Comparison of ENCODE assay signal across 28 mouse cellular contexts in genomic region chr5:17848267-17848666, GRCm38 (mm10). TPM values are rescaled to one million over a fixed set of nuclear protein-coding genes. Genes with fewer than 3 reads are reported as not detected.
DNase-seq lines count a peak whose midpoint lies in the region; ATAC-seq and TF ChIP-seq lines count a peak whose summit lies in the region.
"Had no signal": no experiment of that assay in that cellular context is flagged by ENCODE, and none has a peak within 500 bp of the region (broad histone marks: within the 10 kb centered on the region; RNA-seq: fewer than 3 reads in every experiment).

No protein-coding gene starts in this region.

- no peaks in the 10 kb centered on the region for H3K9me3 ChIP-seq in heart, embryonic 15.5 days (replicated peaks)
- no peaks in the 10 kb centered on the region for H3K9me3 ChIP-seq in forebrain, embryonic 12.5 days
- H3K9me3 ChIP-seq: embryonic facial prominence, embryonic 13.5 days; G1E; kidney, embryonic 15.5 days; limb, embryonic 12.5 days; stomach, embryonic 15.5 days had no signal

- no peak for ATAC-seq in heart, embryonic 15.5 days (replicated peaks; ENCODE audit: insufficient number of reproducible peaks, insufficient read depth, low FRiP score, low read depth)
- no peak for ATAC-seq in forebrain, embryonic 12.5 days (ENCODE audit: low FRiP score)
- ATAC-seq: forebrain, postnatal 0 days; midbrain, embryonic 16.5 days had no signal

- H3K4me1 ChIP-seq in heart, embryonic 15.5 days (replicated peaks), result peaks cover 17% of the 10 kb centered on the region; the same call in 1 of the 2 replicates
- peaks cover 10% of the 10 kb centered on the region for H3K4me1 ChIP-seq in lung, adult 2 months (ENCODE audit: control insufficient read depth, insufficient read depth, low read length)
- H3K4me1 ChIP-seq in forebrain, embryonic 12.5 days, result no peaks in the 10 kb centered on the region
- H3K4me1 ChIP-seq: embryonic facial prominence, embryonic 13.5 days; kidney, embryonic 15.5 days; limb, embryonic 12.5 days; stomach, embryonic 15.5 days had no signal

- no peaks in the 10 kb centered on the region for H3K27me3 ChIP-seq in heart, embryonic 15.5 days
- H3K27me3 ChIP-seq in forebrain, embryonic 12.5 days, result no peaks in the 10 kb centered on the region
- H3K27me3 ChIP-seq: embryonic facial prominence, embryonic 13.5 days; kidney, embryonic 15.5 days; limb, embryonic 12.5 days; stomach, embryonic 15.5 days had no signal

- H3K27ac ChIP-seq in gastrocnemius, adult 2 months, result peak overlapping the region; percentile 77
- peak overlapping the region; percentile 46; the same call in 1 of the 2 replicates for H3K27ac ChIP-seq in heart, embryonic 15.5 days
- H3K27ac ChIP-seq in forebrain, embryonic 12.5 days, result no peak overlapping the region
- H3K27ac ChIP-seq: embryonic facial prominence, embryonic 13.5 days; hindbrain, embryonic 14.5 days; kidney, embryonic 15.5 days; layer of hippocampus, adult 2 months; left cerebral cortex, adult 2 months; limb, embryonic 12.5 days; stomach, embryonic 15.5 days had no signal

- no peaks in the 10 kb centered on the region for H3K36me3 ChIP-seq in heart, embryonic 15.5 days
- H3K36me3 ChIP-seq in forebrain, embryonic 12.5 days (replicated peaks), result no peaks in the 10 kb centered on the region
- H3K36me3 ChIP-seq: embryonic facial prominence, embryonic 13.5 days; G1E; kidney, embryonic 15.5 days; limb, embryonic 12.5 days; stomach, embryonic 15.5 days had no signal

- H3K9ac ChIP-seq in heart, embryonic 15.5 days, result no peak overlapping the region
- no peak overlapping the region for H3K9ac ChIP-seq in forebrain, embryonic 12.5 days
- H3K9ac ChIP-seq: embryonic facial prominence, embryonic 13.5 days; forebrain, postnatal 0 days; hindbrain, embryonic 14.5 days; kidney, embryonic 15.5 days; limb, embryonic 12.5 days; stomach, embryonic 15.5 days had no signal

- no peak for TF ChIP-seq POLR2A in lung, adult 2 months (IDR thresholded peaks at IDR 0.05; ENCODE audit: borderline replicate concordance, extremely low read depth, low read depth, low read length)

- peak overlapping the region; percentile 68 for H3K4me3 ChIP-seq in gastrocnemius, adult 2 months
- H3K4me3 ChIP-seq in heart, embryonic 15.5 days, result peak overlapping the region; percentile 22; the same call in 1 of the 2 replicates
- H3K4me3 ChIP-seq in lung, adult 2 months (replicated peaks; ENCODE audit: extremely low read depth, low read depth, low read length), result peak overlapping the region; percentile 66
- H3K4me3 ChIP-seq in forebrain, embryonic 12.5 days (replicated peaks), result no peak overlapping the region
- H3K4me3 ChIP-seq: embryonic facial prominence, embryonic 13.5 days; kidney, embryonic 15.5 days; layer of hippocampus, adult 2 months; left cerebral cortex, adult 2 months; limb, embryonic 12.5 days; stomach, embryonic 15.5 days had no signal

- DNase-seq in gastrocnemius, adult 2 months, result no peak
- DNase-seq in gastrocnemius, postnatal 4 days (ENCODE audit: low spot score in 2 of 2), result no peak
- DNase-seq in heart, adult 9 months (ENCODE audit: low spot score in 2 of 2), result no peak
- no peak for DNase-seq in lung, adult 2 months
- DNase-seq in lung, postnatal 36 days, result no peak
- DNase-seq: adrenal gland, adult 8-10 months; cerebellum, adult 11 months; cerebellum, adult 9-10 months; forebrain, postnatal 0 days; gastrocnemius, postnatal 10 days; kidney, adult 11 months; kidney, postnatal 36 days; lung, postnatal 14 days; right cerebral cortex, postnatal 25 days had no signal

- intact Hi-C loops in gastrocnemius, adult 2 months (cut with DNase I), result loop anchor here (5.0 kb wide), 1 partner anchor 34 kb away; no protein-coding TSS in a partner anchor

- 87% methylated on average over 1 of the region's 1 CpGs for WGBS in heart, embryonic 15.5 days
- 56% methylated on average over 1 of the region's 1 CpGs for WGBS in lung, adult 2 months
- WGBS in forebrain, embryonic 12.5 days, result 88% methylated on average over 1 of the region's 1 CpGs

- peak overlapping the region; percentile 49 for H3K4me2 ChIP-seq in heart, embryonic 15.5 days
- H3K4me2 ChIP-seq in forebrain, embryonic 12.5 days, result no peak overlapping the region
- H3K4me2 ChIP-seq: embryonic facial prominence, embryonic 13.5 days; hindbrain, embryonic 14.5 days; kidney, embryonic 15.5 days; limb, embryonic 12.5 days; liver, embryonic 11.5 days; midbrain, embryonic 11.5 days; stomach, embryonic 15.5 days had no signal

- TF ChIP-seq CTCF in gastrocnemius, adult 2 months (IDR thresholded peaks at IDR 0.05), result no peak
- no peak for TF ChIP-seq CTCF in lung, adult 2 months (IDR thresholded peaks at IDR 0.05; ENCODE audit: insufficient read depth, low read length)

RNA-seq across cellular contexts. Expression of gene Cd36, which starts 40.3 kb away (rescaled TPM):
- 100 to 1,000 TPM; 237 to 443 TPM for total RNA-seq in gastrocnemius, adult 2 months (2021)
- 100 to 1,000 TPM; 395 to 448 TPM for total RNA-seq in gastrocnemius, postnatal 4 days (2021)
- polyA plus RNA-seq in heart, embryonic 15.5 days (2015; fragmentation: Nextera tagmentation; extraction: Ambion mirVana), result 125 and 164 TPM in 2 replicates
- polyA plus RNA-seq in lung, adult 2 months (2012; rRNA removed), result 154 and 256 TPM in 2 replicates
- 0.87 and 1.2 TPM in 2 replicates for polyA plus RNA-seq in forebrain, embryonic 12.5 days (2016; fragmentation: Nextera tagmentation; extraction: Ambion mirVana)
- total RNA-seq: granulocyte monocyte progenitor cell, adult 5-6 weeks had no signal
- polyA plus RNA-seq: G1E had no signal

Comparison
In these comparisons a context has a peak if more than half of its experiments do, and no peak if none do; other contexts are left out.
1. RNA of gene Cd36, which starts 40.3 kb away (polyA plus RNA-seq): 154 to 256 TPM in lung, adult 2 months and 125 to 164 TPM in heart, embryonic 15.5 days; 0.87 to 1.2 TPM in forebrain, embryonic 12.5 days; every median in the first group is over 10 times any median in the second.